Mouse (Mus musculus) urinary bladder, postnatal 4 days (tissue): ENCODE data around the gene Lonp2.

Source experiments
- DNase-seq, 2 experiments: peaks; one replicate each; pipeline ENCODE4 v3.0.0; 2021 to 2022; ENCODE audit warnings: low spot score in 2 of 2

The Lonp2 gene

GRCm38 (mm10) chr8:86746511-86746910 lies 122.7 kb downstream of the Lonp2 start:
- DNase-seq: peak in 1 of 2 experiments; percentile 58

DNA sequence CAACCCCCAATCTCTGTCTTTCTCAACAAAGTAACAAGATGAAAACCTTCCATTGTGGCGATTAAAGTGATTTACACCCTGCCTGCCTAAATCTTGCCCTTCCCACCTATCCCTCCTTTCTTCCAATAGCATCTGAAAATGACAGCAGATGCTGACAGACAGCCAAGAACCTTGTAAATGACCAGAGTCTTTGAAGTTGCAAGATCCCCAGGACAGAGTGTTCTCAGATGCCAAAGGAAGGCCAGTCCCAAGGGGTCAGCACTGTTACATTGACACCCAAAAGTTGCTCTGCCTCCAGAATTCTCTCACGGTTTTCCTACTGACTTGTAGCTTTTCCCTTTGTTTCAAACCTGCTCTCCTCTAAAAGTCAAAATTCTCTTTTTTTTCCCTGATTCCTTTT lies 126.0 kb downstream of the Lonp2 start:
- no peak for DNase-seq

DNA sequence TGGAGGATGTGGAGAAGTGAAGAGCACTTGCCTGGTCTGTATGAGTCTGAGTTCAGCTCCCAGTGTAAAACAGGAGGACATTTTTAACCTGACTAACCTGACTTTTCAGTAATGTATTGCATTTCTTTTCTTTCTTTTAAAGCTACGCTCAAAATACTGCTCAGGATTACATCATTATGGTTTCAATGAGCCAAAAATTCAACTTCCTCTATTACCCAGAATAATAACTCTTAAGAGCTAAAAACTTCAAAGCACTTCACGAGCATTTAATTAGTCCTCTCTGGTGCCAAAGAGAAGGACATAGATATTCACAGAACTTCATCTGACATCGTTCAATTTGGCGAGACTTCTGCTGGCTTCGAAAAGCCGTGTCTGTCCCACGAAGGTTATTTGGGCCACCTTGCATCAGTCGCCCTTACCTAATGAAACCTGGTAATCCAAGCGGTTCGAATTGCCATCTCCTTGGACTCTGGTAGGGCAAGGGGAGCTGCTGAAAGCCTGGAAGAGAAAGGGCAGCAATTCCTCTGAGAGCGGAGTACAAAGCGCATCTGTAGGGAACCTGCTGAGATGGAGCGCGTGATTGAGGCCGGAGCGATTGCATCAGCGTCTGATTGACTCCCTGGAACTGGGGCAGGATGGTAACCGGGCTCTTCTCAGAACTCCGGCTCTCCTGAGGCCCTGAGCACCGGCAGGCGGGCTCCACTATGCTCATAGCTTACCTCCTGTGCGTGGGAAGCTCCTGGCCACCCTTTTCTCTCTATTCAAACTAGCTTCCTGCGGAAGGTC lies 133.3 kb downstream of the Lonp2 start:
- DNase-seq: no peak

DNA sequence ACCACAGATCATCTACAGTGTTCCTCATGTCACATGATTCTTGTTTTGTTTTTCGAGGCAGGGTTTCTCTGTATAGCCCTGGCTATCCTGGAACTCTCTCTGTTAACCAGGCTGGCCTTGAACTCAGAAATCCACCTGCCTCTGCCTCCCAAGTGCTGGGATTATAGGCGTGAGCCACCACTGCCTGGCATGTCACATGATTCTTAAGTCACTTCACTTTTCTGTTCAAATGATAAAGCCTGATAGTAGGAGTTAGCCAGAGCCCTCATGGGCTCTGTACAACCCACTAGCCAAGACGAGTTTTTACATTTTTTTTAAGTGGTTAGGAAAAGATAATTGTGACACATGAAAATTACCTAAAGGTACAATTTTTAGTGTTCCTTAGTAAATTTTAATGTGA lies 134.8 kb downstream of the Lonp2 start:
- DNase-seq: no peak

DNA sequence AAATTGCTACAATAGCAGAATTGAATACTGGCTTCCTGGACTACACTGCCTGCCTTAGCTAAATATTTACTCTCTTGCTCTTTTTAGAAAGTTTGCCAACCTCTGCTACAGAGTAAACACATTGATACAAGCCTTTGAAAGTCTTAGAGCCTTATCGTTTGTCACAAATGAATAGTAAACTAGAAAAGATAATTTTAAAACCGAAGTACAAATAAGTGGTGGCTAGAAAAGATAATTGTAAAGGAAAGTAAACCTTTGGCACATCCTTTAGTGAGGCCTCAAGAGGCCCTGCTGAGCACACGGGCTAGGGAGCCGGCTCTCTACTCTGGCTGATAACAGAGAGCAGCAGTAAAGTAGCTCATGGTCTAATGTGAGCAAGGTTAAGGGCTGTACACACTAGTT lies 135.2 kb downstream of the Lonp2 start:
- DNase-seq: no peak

DNA sequence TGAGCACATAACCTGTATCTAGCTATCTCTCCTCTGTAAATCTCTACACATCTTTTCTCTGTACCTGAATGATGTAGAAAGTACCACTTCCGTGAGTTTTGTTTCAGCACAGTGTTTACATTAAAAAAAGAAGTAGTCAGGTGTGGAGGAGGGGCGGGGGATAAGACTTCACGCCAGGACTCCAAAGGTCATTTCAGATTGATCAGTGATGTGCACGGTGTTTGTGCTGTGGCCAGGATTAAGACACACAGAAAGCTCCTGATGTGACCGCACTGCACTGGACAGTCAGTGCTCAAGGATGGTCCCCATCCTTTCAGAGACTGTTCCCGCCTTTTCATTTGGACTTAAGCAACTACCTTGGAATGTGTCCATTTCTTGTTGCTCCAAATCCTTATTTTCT lies 136.9 kb downstream of the Lonp2 start:
- DNase-seq: no peak

GRCm38 (mm10) chr8:86762806-86763205 lies 139.0 kb downstream of the Lonp2 start:
- DNase-seq: no peak

DNA sequence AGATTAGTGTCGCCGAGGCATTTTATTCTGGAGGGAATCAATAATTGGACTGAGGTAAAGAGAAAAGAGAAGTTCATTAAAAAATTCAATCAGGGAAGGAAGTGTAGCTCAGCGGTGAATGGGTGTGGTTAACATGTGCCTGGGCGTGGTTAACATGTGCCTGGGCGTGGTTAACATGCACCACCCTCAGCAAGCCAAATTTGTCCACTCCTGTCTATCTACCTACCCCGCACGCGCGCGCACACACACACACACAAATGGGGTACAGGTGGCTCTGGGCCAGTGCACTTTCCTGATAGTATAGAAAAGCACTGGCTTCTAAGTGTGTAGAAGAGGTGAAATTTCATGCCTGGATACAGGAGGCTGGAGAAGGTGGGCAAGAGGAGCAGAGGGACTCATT lies 141.3 kb downstream of the Lonp2 start:
- DNase-seq: no peak

DNA sequence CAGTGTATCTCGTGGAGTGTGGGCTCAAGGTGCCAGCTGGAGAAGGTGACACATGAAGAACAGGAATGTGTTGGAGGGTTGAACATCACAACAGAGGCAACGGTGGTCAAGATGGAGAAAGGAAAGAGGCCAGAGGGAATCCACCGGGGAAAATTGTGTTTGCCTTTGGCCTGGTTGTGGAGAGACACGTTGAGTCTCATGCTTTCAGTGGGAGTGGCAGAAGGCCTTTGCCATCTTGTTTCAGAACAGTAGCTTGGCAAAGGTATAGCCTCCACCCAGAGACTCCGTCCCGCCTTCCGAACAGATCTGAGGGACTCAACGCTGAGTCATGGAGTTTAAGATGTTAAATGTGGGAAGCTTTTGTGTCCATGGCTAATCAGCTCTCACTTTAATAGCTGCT lies 141.8 kb downstream of the Lonp2 start:
- no peak for DNase-seq

- DNase-seq: no peak
These were observed 142.8 kb downstream of the Lonp2 start for GRCm38 (mm10) chr8:86766548-86767211.

- DNase-seq: peak in 1 of 2 experiments; percentile 56
These were observed 144.7 kb downstream of the Lonp2 start for GRCm38 (mm10) chr8:86768499-86768898.

GRCm38 (mm10) chr8:86769945-86770715 lies 146.3 kb downstream of the Lonp2 start:
- DNase-seq: no peak
